Mouse (Mus musculus): ENCODE data around the gene Nsf. TPM values are rescaled to one million over a fixed set of nuclear protein-coding genes. Genes with fewer than 3 reads are reported as not detected.

Gene Nsf
- total and polyA plus RNA-seq, 3 experiments: 16.5 to 28.7 (median 26.9) TPM

- peaks cover 3% of the 10 kb centered on the region; the same call in 1 of the 2 replicates for H3K79me2 ChIP-seq (replicated peaks; ENCODE audit: control insufficient read depth, insufficient read depth, low read length)
- peak overlapping the region; percentile 99 for H3K4me3 ChIP-seq
- intact Hi-C loops (cut with DNase I): no loop called here
- DNase-seq: peak in 1 of 2 experiments; percentile 15
- TF ChIP-seq EP300 (IDR thresholded peaks at IDR 0.05; ENCODE audit: insufficient read depth, low read depth, low read length) (no peak), POLR2A (IDR thresholded peaks at IDR 0.05; ENCODE audit: insufficient read depth, low read depth, low read length) (no peak), CTCF (IDR thresholded peaks at IDR 0.05) (no peak)
- H3K4me1 ChIP-seq (ENCODE audit: control insufficient read depth, insufficient read depth, low read length): peaks cover 3% of the 10 kb centered on the region
- no peaks in the 10 kb centered on the region for H3K36me3 ChIP-seq (ENCODE audit: control insufficient read depth, insufficient read depth, low read length)
- H3K9ac ChIP-seq (ENCODE audit: low read depth, low read length): peak overlapping the region; percentile 95
- peak overlapping the region; percentile 95 for H3K27ac ChIP-seq
- no peaks in the 10 kb centered on the region for H3K27me3 ChIP-seq (ENCODE audit: control insufficient read depth, insufficient read depth, low read length)
- WGBS: 2% methylated on average over 32 of the region's 32 CpGs
These were observed 592 bp downstream of the Nsf start for GRCm38 (mm10) chr11:103953032-103953895.

- H3K27ac ChIP-seq: no peak overlapping the region
- TF ChIP-seq POLR2A (IDR thresholded peaks at IDR 0.05; ENCODE audit: insufficient read depth, low read depth, low read length) (no peak), EP300 (IDR thresholded peaks at IDR 0.05; ENCODE audit: insufficient read depth, low read depth, low read length) (no peak), CTCF (IDR thresholded peaks at IDR 0.05) (no peak)
- peaks cover 3% of the 10 kb centered on the region for H3K4me1 ChIP-seq (ENCODE audit: control insufficient read depth, insufficient read depth, low read length)
- no peak overlapping the region; the same call in 1 of the 2 replicates for H3K4me3 ChIP-seq
- H3K79me2 ChIP-seq (replicated peaks; ENCODE audit: control insufficient read depth, insufficient read depth, low read length): peaks cover 3% of the 10 kb centered on the region; the same call in 1 of the 2 replicates
- H3K27me3 ChIP-seq (ENCODE audit: control insufficient read depth, insufficient read depth, low read length): no peaks in the 10 kb centered on the region
- intact Hi-C loops (cut with DNase I): no loop called here
- no peak overlapping the region for H3K9ac ChIP-seq (ENCODE audit: low read depth, low read length)
- DNase-seq: no peak
- no peaks in the 10 kb centered on the region for H3K36me3 ChIP-seq (ENCODE audit: control insufficient read depth, insufficient read depth, low read length)
- WGBS: 93% methylated on average over 5 of the region's 5 CpGs
These were observed 1.2 kb downstream of the Nsf start for GRCm38 (mm10) chr11:103952635-103953031.

GRCm38 (mm10) chr11:103951106-103951505 is 2.8 kb downstream of the Nsf start:
- TF ChIP-seq EP300 (IDR thresholded peaks at IDR 0.05; ENCODE audit: insufficient read depth, low read depth, low read length) (no peak), CTCF (IDR thresholded peaks at IDR 0.05) (no peak), POLR2A (IDR thresholded peaks at IDR 0.05; ENCODE audit: insufficient read depth, low read depth, low read length) (no peak)
- H3K4me1 ChIP-seq (ENCODE audit: control insufficient read depth, insufficient read depth, low read length): peaks cover 3% of the 10 kb centered on the region
- DNase-seq: no peak
- no peak overlapping the region for H3K9ac ChIP-seq (ENCODE audit: low read depth, low read length)
- 92% methylated on average over 7 of the region's 7 CpGs for WGBS
- no peaks in the 10 kb centered on the region for H3K27me3 ChIP-seq (ENCODE audit: control insufficient read depth, insufficient read depth, low read length)
- H3K36me3 ChIP-seq (ENCODE audit: control insufficient read depth, insufficient read depth, low read length): no peaks in the 10 kb centered on the region
- peaks cover 3% of the 10 kb centered on the region; the same call in 1 of the 2 replicates for H3K79me2 ChIP-seq (replicated peaks; ENCODE audit: control insufficient read depth, insufficient read depth, low read length)
- H3K4me3 ChIP-seq: no peak overlapping the region
- intact Hi-C loops (cut with DNase I): no loop called here
- no peak overlapping the region for H3K27ac ChIP-seq

GRCm38 (mm10) chr11:103948952-103949351 is 4.9 kb downstream of the Nsf start:
- WGBS: 82% methylated on average over 7 of the region's 7 CpGs
- no peak overlapping the region for H3K27ac ChIP-seq
- TF ChIP-seq EP300 (IDR thresholded peaks at IDR 0.05; ENCODE audit: insufficient read depth, low read depth, low read length): no peak
- TF ChIP-seq CTCF (IDR thresholded peaks at IDR 0.05): no peak
- TF ChIP-seq POLR2A (IDR thresholded peaks at IDR 0.05; ENCODE audit: insufficient read depth, low read depth, low read length): no peak
- no peaks in the 10 kb centered on the region for H3K36me3 ChIP-seq (ENCODE audit: control insufficient read depth, insufficient read depth, low read length)
- no peak overlapping the region for H3K4me3 ChIP-seq
- H3K27me3 ChIP-seq (ENCODE audit: control insufficient read depth, insufficient read depth, low read length): no peaks in the 10 kb centered on the region
- intact Hi-C loops (cut with DNase I): no loop called here
- DNase-seq: no peak
- H3K9ac ChIP-seq (ENCODE audit: low read depth, low read length): no peak overlapping the region
- H3K79me2 ChIP-seq (replicated peaks; ENCODE audit: control insufficient read depth, insufficient read depth, low read length): peaks cover 3% of the 10 kb centered on the region; the same call in 1 of the 2 replicates
- H3K4me1 ChIP-seq (ENCODE audit: control insufficient read depth, insufficient read depth, low read length): peaks cover 3% of the 10 kb centered on the region

GRCm38 (mm10) chr11:103942740-103943139 is 11.1 kb downstream of the Nsf start:
- H3K79me2 ChIP-seq (replicated peaks; ENCODE audit: control insufficient read depth, insufficient read depth, low read length): no peaks in the 10 kb centered on the region; the same call in 1 of the 2 replicates
- no peak overlapping the region for H3K9ac ChIP-seq (ENCODE audit: low read depth, low read length)
- H3K27me3 ChIP-seq (ENCODE audit: control insufficient read depth, insufficient read depth, low read length): no peaks in the 10 kb centered on the region
- 90% methylated on average over 4 of the region's 4 CpGs for WGBS
- H3K27ac ChIP-seq: no peak overlapping the region
- H3K4me1 ChIP-seq (ENCODE audit: control insufficient read depth, insufficient read depth, low read length): no peaks in the 10 kb centered on the region
- intact Hi-C loops (cut with DNase I): no loop called here
- no peaks in the 10 kb centered on the region for H3K36me3 ChIP-seq (ENCODE audit: control insufficient read depth, insufficient read depth, low read length)
- TF ChIP-seq CTCF (IDR thresholded peaks at IDR 0.05) (no peak), POLR2A (IDR thresholded peaks at IDR 0.05; ENCODE audit: insufficient read depth, low read depth, low read length) (no peak), EP300 (IDR thresholded peaks at IDR 0.05; ENCODE audit: insufficient read depth, low read depth, low read length) (no peak)
- DNase-seq: no peak
- H3K4me3 ChIP-seq: no peak overlapping the region

- Histone ChIP-seq H3K79me2 (replicated peaks; ENCODE audit: control insufficient read depth, insufficient read depth, low read length) (no peaks in the 10 kb centered on the region; the same call in 1 of the 2 replicates), H3K9ac (ENCODE audit: low read depth, low read length) (no peak overlapping the region), H3K4me1 (ENCODE audit: control insufficient read depth, insufficient read depth, low read length) (no peaks in the 10 kb centered on the region), H3K27ac (no peak overlapping the region), H3K36me3 (ENCODE audit: control insufficient read depth, insufficient read depth, low read length) (no peaks in the 10 kb centered on the region), H3K4me3 (no peak overlapping the region), H3K27me3 (ENCODE audit: control insufficient read depth, insufficient read depth, low read length) (no peaks in the 10 kb centered on the region)
- WGBS: 66% methylated on average over 5 of the region's 5 CpGs
- DNase-seq: no peak
- no peak for TF ChIP-seq POLR2A (IDR thresholded peaks at IDR 0.05; ENCODE audit: insufficient read depth, low read depth, low read length)
- intact Hi-C loops (cut with DNase I): no loop called here
These were observed 12.5 kb downstream of the Nsf start for GRCm38 (mm10) chr11:103941351-103941750.
